ENCODE assay signal across 1 mouse cellular context in genomic region chr11:79287447-79287846, GRCm38 (mm10).
A peak's percentile ranks its signal among the peaks of the same experiment; 100 is the strongest.
TF ChIP-seq lines count a peak whose summit lies in the region.

No protein-coding gene starts in this region.

TF ChIP-seq in MEL, 35 proteins besides CTCF, POLR2A, EP300 and RAD21 (continued from another document):
- TF ChIP-seq E2F4 (IDR thresholded peaks at IDR 0.05; ENCODE audit: borderline replicate concordance, low read depth, low read length) (no peak), ZNF384 (IDR thresholded peaks at IDR 0.05; ENCODE audit: low read depth, low read length) (no peak), KAT2A (conservative IDR thresholded peaks at IDR 0.05; ENCODE audit: low read depth, low read length) (no peak), MYC (IDR thresholded peaks at IDR 0.05; ENCODE audit: low read depth, low read length) (peak; percentile 84), USF2 (IDR thresholded peaks at IDR 0.05; ENCODE audit: borderline replicate concordance in 1 of 2, insufficient read depth in 1 of 2, low read depth in 1 of 2, low read length in 2 of 2) (no peak)
